Mouse (Mus musculus) midbrain, postnatal 0 days (tissue): ENCODE results near the gene Qsox1. TPM values are rescaled to one million over a fixed set of nuclear protein-coding genes. Genes with fewer than 3 reads are reported as not detected.

ENCODE experiments used
- ATAC-seq: fragments of 200-750 bp; cut with Nextera tagmentation; 2 replicates; pipeline ENCODE4 v1.8.0; 2017; ENCODE audit warnings: moderate number of reproducible peaks, mild to moderate bottlenecking, moderate TSS enrichment, moderate library complexity; ENCODE audit not compliant: low FRiP score
- DNase-seq: peaks from one replicate; pipeline ENCODE4 v3.0.0-alpha.2; 2015; ENCODE audit warnings: low spot score
- H3K27ac ChIP-seq: fragments of 300-500 bp; sonication (generic); 2 replicates; pipeline ENCODE4 v1.5.1; 2014; ENCODE audit warnings: low read depth, mild to moderate bottlenecking, low read length, mixed read lengths
- H3K27me3 ChIP-seq: fragments of 300-500 bp; sonication (generic); 2 replicates; pipeline ENCODE4 v1.6.1; 2014; ENCODE audit warnings: low read length, control low read depth, mixed read lengths; ENCODE audit not compliant: insufficient read depth
- H3K36me3 ChIP-seq: fragments of 300-500 bp; sonication (generic); 2 replicates; pipeline ENCODE4 v1.6.1; 2014; ENCODE audit warnings: low read length, control low read depth, mixed read lengths; ENCODE audit not compliant: insufficient read depth
- H3K4me1 ChIP-seq: fragments of 300-500 bp; sonication (generic); 2 replicates; pipeline ENCODE4 v1.6.1; 2014; ENCODE audit warnings: mild to moderate bottlenecking, control low read depth, antibody characterized with exemption, low read length, mixed read lengths; ENCODE audit not compliant: insufficient read depth
- H3K4me2 ChIP-seq: fragments of 300-500 bp; sonication (generic); 2 replicates; pipeline ENCODE4 v1.6.1; 2014; ENCODE audit warnings: low read depth, mild to moderate bottlenecking, low read length, mixed read lengths; ENCODE audit not compliant: poor library complexity, severe bottlenecking
- H3K4me3 ChIP-seq: fragments of 300-500 bp; sonication (generic); 2 replicates; pipeline ENCODE4 v1.5.1; 2014; ENCODE audit warnings: low read depth, mild to moderate bottlenecking, low read length, moderate library complexity
- H3K9ac ChIP-seq: fragments of 300-500 bp; sonication (generic); replicated peaks from 2 replicates; pipeline ENCODE4 v1.6.1; 2014; ENCODE audit warnings: mild to moderate bottlenecking, low read length, moderate library complexity, mixed read lengths; ENCODE audit not compliant: poor library complexity, severe bottlenecking
- H3K9me3 ChIP-seq: fragments of 300-500 bp; sonication (generic); 2 replicates; pipeline ENCODE4 v1.6.1; 2016; ENCODE audit warnings: low read length, control low read depth
- CTCF ChIP-seq: IDR thresholded peaks from 2 replicates; pipeline ENCODE4 v1.5.1; 2016; ENCODE audit warnings: antibody characterized with exemption, mild to moderate bottlenecking
- WGBS: fragments of 180-500 bp; shearing (Covaris S2); extraction: QIAGEN DNeasy Blood & Tissue Kit; methylation state at CpG from one replicate; pipeline ENCODE4 v1.1.7; 2014; 5-methylcytosine and 5-hydroxymethylcytosine counted together
- polyA plus RNA-seq: library from polyadenylated mRNA; unstranded; fragments of >200 nt; fragmentation: Nextera tagmentation; extraction: Ambion mirVana; gene quantifications from 2 replicates; pipeline ENCODE4 v1.2.1, GENCODE M21; 2015
- total RNA-seq: library from RNA; depleted of rRNA; stranded (reverse); fragments of >200 nt; gene quantifications from 2 replicates; pipeline ENCODE4 v1.2.3, GENCODE M21; 2014; rRNA removed

Qsox1 gene
- total RNA-seq (31.7 and 32.7 TPM in 2 replicates), polyA plus RNA-seq (21.3 and 23.0 TPM in 2 replicates)

DNA sequence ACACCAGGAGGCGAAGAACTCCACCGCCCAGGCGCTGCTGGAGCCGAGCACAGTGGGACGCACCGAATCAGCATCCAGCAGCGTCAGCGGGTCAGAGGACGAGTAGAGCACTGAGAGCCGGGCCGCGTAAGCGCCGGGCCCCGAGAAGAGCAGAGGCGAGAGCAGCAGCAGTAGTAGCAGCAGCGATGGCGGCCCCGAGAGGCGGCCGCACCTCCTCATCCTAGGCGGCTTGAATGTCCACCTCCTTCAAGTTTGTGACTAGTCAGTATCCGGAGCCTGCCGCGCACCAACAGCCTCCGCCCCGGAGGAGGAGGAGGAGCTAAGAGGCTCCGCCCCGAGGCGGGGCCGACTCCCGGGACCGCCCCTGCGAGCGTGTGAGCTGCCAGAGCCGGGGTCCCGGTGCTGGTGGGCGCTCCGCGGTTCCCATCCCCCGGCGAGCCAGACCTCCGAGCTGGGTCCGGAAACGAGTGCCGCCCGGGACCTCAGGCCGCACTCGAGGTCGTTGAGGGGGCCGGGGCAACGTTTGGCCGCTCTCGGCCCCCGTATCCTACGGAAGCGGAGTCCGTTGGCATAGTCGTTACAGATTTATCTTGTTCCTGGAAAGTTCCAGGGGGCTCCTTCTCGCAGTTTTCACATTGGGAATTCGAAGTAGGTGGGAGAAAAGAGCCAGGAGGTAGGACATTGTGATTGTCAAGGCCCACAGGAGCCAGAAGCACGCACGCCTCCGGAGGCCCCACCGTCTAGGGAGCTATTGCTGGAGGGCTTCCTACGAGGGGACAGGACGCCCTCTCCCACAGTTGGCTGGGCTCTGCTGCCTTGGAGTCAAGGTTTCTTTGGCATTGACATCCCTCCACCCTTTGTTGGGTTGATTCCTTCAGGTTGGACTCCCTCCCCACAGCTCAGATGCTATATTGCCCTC, at the start of gene Qsox1:
Gene Qsox1, minus strand, starts transcription at position 309 of the 919 bp plus-strand sequence.
- peak; percentile 92 for ATAC-seq
- peak within 1 kb of the TSS; percentile 48 for H3K27ac ChIP-seq
- under 1% methylated on average over 64 of the region's 67 CpGs for WGBS

DNA sequence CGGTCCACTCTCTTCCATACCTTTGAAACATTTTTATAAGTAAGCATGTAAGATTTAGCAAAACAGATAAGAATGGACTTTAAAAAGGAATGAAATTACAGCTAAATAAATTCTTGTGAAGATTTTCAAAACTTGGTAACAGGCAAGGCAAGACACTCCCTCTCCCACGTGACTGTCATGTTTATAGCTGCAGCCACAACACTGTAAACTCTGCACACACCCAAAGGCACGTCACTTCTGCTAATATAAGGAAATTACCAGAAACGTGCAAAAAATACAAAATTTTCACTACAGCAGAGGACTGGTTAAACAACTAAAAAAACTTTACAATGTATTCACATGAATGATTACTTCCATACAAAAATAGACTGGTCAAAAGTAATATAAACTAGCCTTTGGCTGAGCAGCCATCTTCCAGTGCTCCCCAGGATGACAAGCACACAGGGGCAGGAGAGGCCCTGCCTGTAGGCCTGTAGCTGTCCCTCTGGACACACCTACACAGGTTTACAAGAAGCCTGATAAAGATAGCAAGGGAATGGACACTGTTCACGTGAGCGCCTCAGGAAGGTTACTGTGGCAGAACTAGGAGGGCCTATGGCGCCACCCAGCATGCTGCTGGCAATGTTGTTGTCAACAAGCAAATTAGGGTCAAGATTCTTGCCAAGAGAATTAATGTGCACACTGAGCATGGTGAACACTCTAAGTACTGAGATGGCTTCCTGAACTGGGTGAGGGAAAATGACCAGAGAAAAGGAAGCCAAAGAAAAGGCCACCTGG, 42.4 kb upstream of the Qsox1 start:
- H3K9me3 ChIP-seq = no peaks in the 10 kb centered on the region
- no peaks in the 10 kb centered on the region for H3K4me1 ChIP-seq
- no peaks in the 10 kb centered on the region for H3K27me3 ChIP-seq
- WGBS = 89% methylated on average over 7 of the region's 7 CpGs
- TF ChIP-seq CTCF = no peak
- ATAC-seq = no peak
- no peak overlapping the region for H3K9ac ChIP-seq
- H3K27ac ChIP-seq = no peak overlapping the region
- no peak overlapping the region for H3K4me3 ChIP-seq
- no peak overlapping the region for H3K4me2 ChIP-seq
- peaks cover 43% of the 10 kb centered on the region for H3K36me3 ChIP-seq
- peak; percentile 67 for DNase-seq

More for the DNA sequence above, at the start of gene Qsox1:
- Histone ChIP-seq H3K36me3 (no peaks in the 10 kb centered on the region), H3K27me3 (no peaks in the 10 kb centered on the region), H3K4me3 (peak within 1 kb of the TSS; percentile 81), H3K4me1 (peaks cover 8% of the 10 kb centered on the region; the same call in 1 of the 2 replicates), H3K9ac (peak within 1 kb of the TSS; percentile 71), H3K4me2 (peak within 1 kb of the TSS; percentile 71), H3K9me3 (no peaks in the 10 kb centered on the region)
- DNase-seq = peak; percentile 86
- no peak for TF ChIP-seq CTCF

DNA sequence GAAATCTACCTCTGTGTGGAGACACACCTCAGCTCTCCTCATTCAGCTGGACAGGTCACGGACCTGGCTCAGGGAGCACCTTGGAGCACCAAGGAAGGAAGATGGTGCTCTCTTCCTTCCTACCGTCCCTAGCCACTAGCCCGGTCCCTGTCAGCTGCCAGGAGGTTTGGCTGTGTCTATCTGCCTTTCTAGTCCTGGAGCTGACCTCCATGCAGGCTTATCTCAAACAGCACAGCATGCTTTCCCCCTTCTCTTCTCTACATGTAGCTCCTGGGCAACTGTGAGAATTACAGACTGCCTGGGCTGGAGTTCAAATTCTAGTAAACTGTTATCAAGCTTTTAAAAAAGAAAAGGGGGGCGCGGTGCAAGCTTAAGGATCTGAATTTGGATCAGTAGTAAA, 40.3 kb upstream of the Qsox1 start:
- Histone ChIP-seq H3K4me2 (no peak overlapping the region), H3K4me1 (no peaks in the 10 kb centered on the region), H3K27ac (no peak overlapping the region), H3K36me3 (peaks cover 38% of the 10 kb centered on the region), H3K9ac (no peak overlapping the region), H3K4me3 (no peak overlapping the region), H3K27me3 (no peaks in the 10 kb centered on the region), H3K9me3 (no peaks in the 10 kb centered on the region)
- WGBS = 94% methylated on average over 5 of the region's 5 CpGs
- ATAC-seq (no peak), DNase-seq (no peak)
- no peak for TF ChIP-seq CTCF

DNA sequence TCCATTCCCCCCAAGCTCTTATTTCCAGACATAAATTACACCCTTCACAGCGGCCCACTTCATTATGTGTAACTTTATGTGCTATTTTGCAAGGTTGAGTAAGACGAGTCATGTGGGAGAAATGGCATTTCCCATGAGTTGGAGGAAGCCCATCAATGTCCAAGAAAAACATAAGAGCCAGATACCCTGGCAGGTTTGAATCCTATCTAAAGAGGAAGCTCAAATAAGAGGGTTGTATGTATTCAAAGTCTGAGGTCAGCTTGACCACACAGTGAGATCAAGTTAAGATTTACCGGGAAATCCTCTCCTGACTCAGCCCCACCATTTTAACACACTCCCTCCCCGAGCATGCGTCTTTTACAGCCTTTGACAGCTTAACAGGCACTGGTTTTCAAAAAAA, 31.5 kb upstream of the Qsox1 start:
- H3K27ac ChIP-seq = no peak overlapping the region
- no peak for DNase-seq
- H3K9ac ChIP-seq = no peak overlapping the region
- H3K27me3 ChIP-seq = no peaks in the 10 kb centered on the region
- TF ChIP-seq CTCF = no peak
- WGBS = 90% methylated on average over 5 of the region's 5 CpGs
- H3K4me1 ChIP-seq = no peaks in the 10 kb centered on the region
- no peaks in the 10 kb centered on the region for H3K9me3 ChIP-seq
- H3K36me3 ChIP-seq = peaks cover 20% of the 10 kb centered on the region
- H3K4me2 ChIP-seq = no peak overlapping the region
- no peak overlapping the region for H3K4me3 ChIP-seq
- ATAC-seq = no peak

DNA sequence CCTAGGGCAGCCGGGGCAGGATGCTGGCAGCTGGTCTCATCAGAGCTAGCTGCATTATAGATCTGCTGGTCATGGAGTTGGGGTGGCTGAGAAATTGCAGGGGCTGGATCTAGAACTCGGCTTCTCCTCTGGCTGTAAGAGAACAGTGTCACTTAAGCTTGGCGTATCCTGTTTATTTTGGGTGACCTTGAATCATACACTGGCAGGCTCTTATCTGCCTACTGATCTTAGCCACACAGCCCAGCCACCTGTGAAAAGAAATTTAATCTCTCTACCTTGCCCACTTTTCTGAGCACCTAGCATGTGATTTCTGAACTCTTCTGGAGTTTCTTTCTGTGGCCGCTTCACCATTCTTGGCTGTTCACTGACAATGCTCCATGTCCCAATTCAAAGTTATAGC, 30.8 kb upstream of the Qsox1 start:
- Histone ChIP-seq H3K27me3 (no peaks in the 10 kb centered on the region), H3K9ac (no peak overlapping the region), H3K4me3 (no peak overlapping the region), H3K4me2 (no peak overlapping the region), H3K27ac (no peak overlapping the region), H3K36me3 (peaks cover 18% of the 10 kb centered on the region), H3K4me1 (no peaks in the 10 kb centered on the region), H3K9me3 (no peaks in the 10 kb centered on the region)
- no peak for DNase-seq
- ATAC-seq = no peak
- no peak for TF ChIP-seq CTCF
- WGBS = 95% methylated on average over 4 of the region's 4 CpGs
